Mouse (Mus musculus) C2C12 (cell line): ENCODE measurements around the gene Cdh4.

ENCODE experiments used
- CTCF ChIP-seq: IDR thresholded peaks from one replicate; pipeline ENCODE4 v1.5.1; 2011; ENCODE audit not compliant: control insufficient read depth, insufficient read depth, insufficient read length
- MAX ChIP-seq: IDR thresholded peaks from one replicate; pipeline ENCODE4 v1.6.1; 2011; ENCODE audit warnings: mild to moderate bottlenecking, control low read depth
- USF1 ChIP-seq: IDR thresholded peaks from one replicate; pipeline ENCODE4 v1.6.1; 2011; ENCODE audit warnings: low read depth, mild to moderate bottlenecking, control low read depth, moderate library complexity

- TF ChIP-seq CTCF: no peak
- TF ChIP-seq USF1: no peak
- TF ChIP-seq MAX: no peak
Measured at GRCm38 (mm10) chr2:179754776-179755175, 312.5 kb downstream of the Cdh4 start.
